Mouse (Mus musculus) brain, embryonic 14.5 days (tissue): ENCODE data around the gene S100a13. TPM values are rescaled to one million over a fixed set of nuclear protein-coding genes. Genes with fewer than 3 reads are reported as not detected.

Experiments used
- DNase-seq: peaks from one replicate; pipeline ENCODE4 v3.0.0-alpha.2; 2011; ENCODE audit warnings: low read depth
- CTCF ChIP-seq: fragments of 200-500 bp; IDR thresholded peaks from 2 replicates; pipeline ENCODE4 v1.5.1; 2012; ENCODE audit warnings: inconsistent platforms, mild to moderate bottlenecking, moderate library complexity, borderline replicate concordance; ENCODE audit not compliant: insufficient read depth, insufficient read length; ENCODE audit errors: extremely low read depth
- POLR2A ChIP-seq: fragments of 200-500 bp; IDR thresholded peaks from 2 replicates; pipeline ENCODE4 v1.6.1; 2012; ENCODE audit warnings: mild to moderate bottlenecking, inconsistent platforms, borderline replicate concordance; ENCODE audit not compliant: poor library complexity, insufficient read depth, insufficient read length, severe bottlenecking; ENCODE audit errors: extremely low read depth
- polyA plus RNA-seq: library from polyadenylated mRNA; depleted of rRNA; stranded (reverse); fragments of >200 nt; gene quantifications from 2 replicates; pipeline ENCODE4 v1.2.3, GENCODE M21; 2012

The S100a13 gene
- polyA plus RNA-seq, 1 experiment = 6.7 TPM

DNA sequence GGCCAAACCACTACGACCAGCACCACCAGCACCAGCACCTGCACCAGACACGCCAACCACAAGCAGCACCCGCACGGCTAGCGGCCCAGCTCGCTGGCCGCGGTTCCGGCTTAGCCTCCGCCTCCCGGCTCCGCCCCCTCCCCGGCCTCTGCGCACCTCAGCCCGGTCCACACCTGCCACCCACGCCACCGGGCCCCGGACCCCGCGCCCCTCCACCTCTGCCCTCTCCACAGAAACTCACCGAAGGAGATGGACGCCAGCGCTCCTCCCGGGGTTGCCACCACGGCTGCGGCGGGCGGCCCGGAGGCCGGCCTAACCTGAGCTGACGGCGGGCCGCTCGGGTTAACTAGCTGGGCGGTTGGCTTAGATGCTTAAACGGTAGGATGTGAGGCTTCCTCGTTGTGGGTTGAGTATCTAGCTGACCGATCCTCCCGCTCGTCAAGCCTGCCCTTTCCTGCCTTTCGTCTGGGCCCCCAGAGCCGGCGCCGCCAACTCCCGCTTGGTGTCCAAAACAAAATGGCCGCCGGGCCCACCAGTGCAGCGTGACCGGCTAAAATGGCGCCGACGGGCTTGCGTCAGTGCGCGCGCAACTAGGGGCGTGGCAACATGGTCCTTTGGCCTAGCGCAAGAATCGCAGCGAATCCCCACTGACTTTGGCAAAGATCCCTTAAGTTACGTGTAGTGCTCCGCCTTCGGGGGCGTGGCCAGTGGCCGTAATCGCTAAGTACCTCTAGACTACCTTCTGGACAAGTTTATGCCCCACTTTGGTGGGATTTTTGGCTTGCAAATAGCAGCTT lies 5.1 kb upstream of the S100a13 start, which contains the start of gene Chtop:
TSS of gene Chtop (minus strand) at position 549 of the 797 bp plus-strand sequence.
- TF ChIP-seq CTCF = no peak
- TF ChIP-seq POLR2A = 0 out of 2 replicates have a peak, but pooled peaks have one; percentile 5
- peak; percentile 99 for DNase-seq

DNA sequence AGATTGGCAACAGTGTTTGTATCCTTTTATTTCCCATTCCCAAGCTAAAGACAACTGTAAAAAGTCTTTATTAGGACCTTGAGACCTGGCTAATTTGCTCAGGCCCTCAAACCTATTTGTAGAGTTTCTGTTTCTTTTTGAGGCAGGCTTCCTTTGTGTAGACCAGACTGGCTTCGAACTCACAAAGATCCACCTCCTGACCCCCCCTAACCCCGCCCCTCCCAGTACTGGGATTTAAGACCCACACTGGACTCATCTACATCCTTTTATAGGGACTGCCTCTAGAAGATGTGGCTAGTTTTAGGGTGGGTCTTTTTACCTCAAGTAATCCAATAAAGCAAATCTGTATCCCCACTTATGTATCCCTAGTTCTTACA lies 4.5 kb upstream of the S100a13 start:
- no peak for DNase-seq
- TF ChIP-seq CTCF (no peak), POLR2A (no peak)

DNA sequence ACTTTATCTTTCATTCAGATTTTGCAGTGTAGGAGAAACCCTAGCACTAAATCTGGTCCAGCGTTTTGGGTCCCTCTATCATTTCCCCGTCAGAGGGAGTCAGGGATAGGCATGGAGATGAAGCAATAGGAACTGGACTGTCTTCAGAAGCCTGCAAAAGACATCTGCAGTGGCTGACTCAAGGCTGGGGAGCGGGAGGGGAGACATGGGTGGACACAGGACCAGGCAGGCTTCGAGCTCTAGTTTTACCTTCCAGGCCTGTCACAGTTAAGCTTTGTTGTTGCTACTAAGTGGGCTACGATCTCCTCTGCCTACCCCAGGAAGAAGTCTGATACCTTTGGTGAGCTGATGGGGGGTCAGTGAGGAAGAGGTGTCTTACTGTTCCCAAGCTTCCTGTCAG lies 2.0 kb upstream of the S100a13 start:
- TF ChIP-seq CTCF (no peak), POLR2A (no peak)
- DNase-seq = no peak

- DNase-seq = no peak
- TF ChIP-seq POLR2A = no peak
- no peak for TF ChIP-seq CTCF
These were observed 1.1 kb upstream of the S100a13 start for GRCm38 (mm10) chr3:90512948-90513642.

GRCm38 (mm10) chr3:90514691-90515090 lies 456 bp downstream of the S100a13 start:
- DNase-seq = peak; percentile 61
- TF ChIP-seq POLR2A (no peak), CTCF (no peak)

- DNase-seq = no peak
- TF ChIP-seq POLR2A = no peak
- TF ChIP-seq CTCF = no peak
These were observed 1.0 kb downstream of the S100a13 start for GRCm38 (mm10) chr3:90515242-90515641.

DNA sequence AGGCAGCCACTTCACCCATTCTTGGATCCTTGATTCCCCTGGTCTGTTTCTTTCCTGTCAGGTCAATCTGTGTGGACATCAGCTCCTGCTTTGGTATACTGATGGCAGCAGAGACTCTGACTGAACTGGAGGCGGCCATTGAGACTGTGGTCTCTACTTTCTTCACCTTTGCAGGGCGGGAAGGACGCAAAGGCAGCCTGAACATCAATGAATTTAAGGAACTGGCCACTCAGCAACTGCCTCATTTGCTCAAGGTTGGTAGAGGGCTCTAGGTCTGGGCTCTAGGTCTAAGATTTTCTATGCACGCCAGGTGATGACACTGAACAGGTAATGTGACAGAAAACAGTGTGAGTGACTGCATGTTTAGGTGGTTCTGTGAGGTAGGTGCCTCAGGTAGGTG lies 1.6 kb downstream of the S100a13 start:
- TF ChIP-seq CTCF (no peak), POLR2A (no peak)
- DNase-seq = no peak

DNA sequence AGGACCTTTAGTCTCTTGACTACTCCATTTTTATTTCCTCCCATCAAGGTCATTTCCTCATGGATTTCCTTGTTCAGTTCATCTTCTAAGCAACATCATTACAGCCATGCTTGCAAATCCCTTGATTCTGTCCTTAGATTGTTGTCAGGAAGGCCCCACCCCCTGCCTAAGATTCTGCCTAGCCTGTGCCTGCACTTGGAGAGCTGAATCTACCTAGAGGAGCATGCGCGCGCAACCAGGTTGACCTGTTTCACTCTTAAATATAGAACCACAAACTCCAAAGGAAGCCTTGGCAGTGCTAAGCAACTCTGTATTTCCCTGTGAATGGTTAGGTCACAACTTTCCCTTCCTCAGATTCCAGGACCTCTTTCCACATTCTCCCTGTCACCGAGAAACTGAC lies 3.5 kb downstream of the S100a13 start:
- no peak for TF ChIP-seq POLR2A
- TF ChIP-seq CTCF = no peak

GRCm38 (mm10) chr3:90525421-90525820 lies 11.2 kb downstream of the S100a13 start:
- peak; percentile 68 for DNase-seq
- no peak for TF ChIP-seq POLR2A
- peak; percentile 41; the same call in 1 of the 2 replicates for TF ChIP-seq CTCF

More for the DNA sequence above, 3.5 kb downstream of the S100a13 start:
- DNase-seq = no peak

GRCm38 (mm10) chr3:90526076-90526475 lies 11.8 kb downstream of the S100a13 start:
- no peak for DNase-seq
- TF ChIP-seq CTCF = no peak
- no peak for TF ChIP-seq POLR2A

GRCm38 (mm10) chr3:90526580-90526979 lies 12.3 kb downstream of the S100a13 start, which contains the start of gene S100a14:
TSS of gene S100a14 (plus strand) at chr3:90526856.
- TF ChIP-seq CTCF = no peak
- no peak for TF ChIP-seq POLR2A
- DNase-seq = no peak

DNA sequence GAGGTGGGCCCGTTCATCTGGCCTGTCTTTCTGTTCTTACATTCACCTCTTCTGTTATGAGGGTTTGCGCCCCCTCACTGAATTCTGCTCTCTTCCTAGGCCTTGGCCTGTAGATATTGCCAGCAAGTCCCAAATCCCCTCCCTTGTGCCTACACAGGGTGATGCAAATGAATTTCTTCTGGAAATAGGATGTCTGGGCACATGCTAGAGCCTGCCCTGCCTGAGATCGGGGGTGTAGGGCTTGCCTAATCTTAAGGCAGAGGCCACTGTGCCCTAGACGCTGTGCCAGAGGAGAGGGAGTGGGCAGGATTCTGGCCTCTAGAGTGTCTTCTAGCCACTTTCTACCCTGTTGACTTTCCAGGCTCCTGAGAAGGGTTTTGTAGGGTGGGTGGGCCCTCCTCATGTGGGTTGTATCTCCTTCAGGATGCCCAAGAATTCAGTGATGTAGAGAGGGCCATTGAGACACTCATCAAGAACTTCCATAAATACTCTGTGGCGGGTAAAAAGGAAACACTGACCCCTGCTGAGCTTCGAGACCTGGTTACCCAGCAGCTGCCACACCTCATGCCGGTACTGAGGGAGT lies 13.1 kb downstream of the S100a13 start:
- DNase-seq = no peak
- TF ChIP-seq CTCF (no peak), POLR2A (no peak)

- DNase-seq = no peak
These were observed 17.5 kb downstream of the S100a13 start for GRCm38 (mm10) chr3:90531713-90532112.

More at GRCm38 (mm10) chr3:90531713-90532112, 17.5 kb downstream of the S100a13 start:
- TF ChIP-seq POLR2A = no peak
- no peak for TF ChIP-seq CTCF
